Mouse (Mus musculus) forebrain, embryonic 11.5 days (tissue): ENCODE data around the gene Cacng4. TPM values are rescaled to one million over a fixed set of nuclear protein-coding genes. Genes with fewer than 3 reads are reported as not detected.

ENCODE experiments used
- ATAC-seq: fragments of 200-750 bp; cut with Nextera tagmentation; replicated peaks from 2 replicates; pipeline ENCODE4 v1.8.0; 2017; ENCODE audit warnings: moderate TSS enrichment; ENCODE audit not compliant: low FRiP score
- DNase-seq: peaks from one replicate; pipeline ENCODE4 v3.0.0-alpha.2; 2017; ENCODE audit warnings: low spot score
- H3K27ac ChIP-seq: fragments of 300-500 bp; sonication (generic); 2 replicates; pipeline ENCODE4 v1.5.1; 2014; ENCODE audit warnings: low read depth, low read length
- H3K27me3 ChIP-seq: fragments of 300-500 bp; sonication (generic); 2 replicates; pipeline ENCODE4 v1.6.1; 2014; ENCODE audit warnings: mild to moderate bottlenecking, low read length, mixed read lengths; ENCODE audit not compliant: control insufficient read depth, insufficient read depth
- H3K36me3 ChIP-seq: fragments of 300-500 bp; sonication (generic); 2 replicates; pipeline ENCODE4 v1.6.1; 2014; ENCODE audit warnings: mild to moderate bottlenecking, low read length, moderate library complexity, mixed read lengths; ENCODE audit not compliant: control insufficient read depth, insufficient read depth
- H3K4me1 ChIP-seq: fragments of 300-500 bp; sonication (generic); replicated peaks from 2 replicates; pipeline ENCODE4 v1.6.1; 2014; ENCODE audit warnings: low read length, mixed read lengths; ENCODE audit not compliant: control insufficient read depth, insufficient read depth
- H3K4me2 ChIP-seq: fragments of 300-500 bp; sonication (generic); 2 replicates; pipeline ENCODE4 v1.6.1; 2014; ENCODE audit warnings: low read depth, mild to moderate bottlenecking, low read length, moderate library complexity, mixed read lengths; ENCODE audit not compliant: severe bottlenecking
- H3K4me3 ChIP-seq: fragments of 300-500 bp; sonication (generic); 2 replicates; pipeline ENCODE4 v1.5.1; 2014; ENCODE audit warnings: low read depth, low read length
- H3K9ac ChIP-seq: fragments of 300-500 bp; sonication (generic); 2 replicates; pipeline ENCODE4 v1.6.1; 2014; ENCODE audit warnings: low read length
- H3K9me3 ChIP-seq: fragments of 300-500 bp; sonication (generic); 2 replicates; pipeline ENCODE4 v1.6.1; 2016; ENCODE audit warnings: low read length, mixed read lengths; ENCODE audit not compliant: control insufficient read depth
- WGBS: fragments of 180-500 bp; shearing (Covaris S2); extraction: QIAGEN DNeasy Blood & Tissue Kit; methylation state at CpG from one replicate; pipeline ENCODE4 v1.1.7; 2014; 5-methylcytosine and 5-hydroxymethylcytosine counted together
- polyA plus RNA-seq: library from polyadenylated mRNA; unstranded; fragments of >200 nt; fragmentation: Nextera tagmentation; extraction: Ambion mirVana; gene quantifications from 2 replicates; pipeline ENCODE4 v1.2.1, GENCODE M21; 2014

The Cacng4 gene
- 19.1 and 25.1 TPM in 2 replicates for polyA plus RNA-seq

DNA sequence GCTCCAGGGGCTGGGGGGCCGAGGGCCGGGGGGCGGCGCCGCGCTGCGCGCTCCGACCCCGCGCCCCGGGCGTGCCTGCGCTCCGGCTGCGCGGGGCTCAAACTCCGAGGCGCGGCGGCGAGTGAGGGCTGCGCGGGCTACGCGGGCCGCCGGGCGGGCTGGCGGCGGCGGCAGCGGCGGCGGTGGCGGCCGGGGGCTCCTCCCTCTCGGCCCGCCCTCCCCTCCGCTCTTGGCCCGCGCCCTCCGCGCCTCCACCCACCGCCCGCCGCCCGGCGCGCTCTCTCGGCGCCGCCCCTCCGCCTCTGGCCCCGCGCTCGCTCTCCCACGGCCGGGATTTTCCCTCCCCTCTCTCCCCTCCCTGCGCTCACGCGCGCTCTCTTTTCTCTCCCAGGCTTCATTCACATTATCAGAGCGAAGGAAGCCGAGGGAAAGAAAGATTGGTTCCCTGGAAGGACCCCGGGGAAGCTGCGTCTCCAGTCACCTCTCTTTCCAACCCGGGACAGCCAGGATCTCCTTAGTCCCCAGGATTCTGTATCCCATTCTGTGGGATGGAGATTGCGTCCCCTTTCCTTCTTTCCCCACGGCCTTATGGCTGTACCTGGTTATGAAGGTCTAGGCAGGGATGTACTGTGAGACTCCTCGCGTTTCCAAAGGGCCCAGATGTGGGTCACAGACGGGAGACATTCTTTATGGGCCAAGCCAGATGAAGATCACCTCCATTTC, at the start of gene Cacng4:
Gene Cacng4 (minus strand): TSS at position 11 of the 723 bp plus-strand sequence.
- Histone ChIP-seq H3K9ac (peak within 1 kb of the TSS; percentile 86), H3K4me2 (peak within 1 kb of the TSS; percentile 91), H3K27ac (peak within 1 kb of the TSS; percentile 77), H3K9me3 (no peaks in the 10 kb centered on the region), H3K4me1 (peaks cover 19% of the 10 kb centered on the region), H3K27me3 (no peaks in the 10 kb centered on the region; the same call in 1 of the 2 replicates), H3K4me3 (peak within 1 kb of the TSS; percentile 81), H3K36me3 (no peaks in the 10 kb centered on the region; the same call in 1 of the 2 replicates)
- DNase-seq: peak; percentile 82
- ATAC-seq: peak; percentile 56
- under 1% methylated on average over 29 of the region's 73 CpGs for WGBS

DNA sequence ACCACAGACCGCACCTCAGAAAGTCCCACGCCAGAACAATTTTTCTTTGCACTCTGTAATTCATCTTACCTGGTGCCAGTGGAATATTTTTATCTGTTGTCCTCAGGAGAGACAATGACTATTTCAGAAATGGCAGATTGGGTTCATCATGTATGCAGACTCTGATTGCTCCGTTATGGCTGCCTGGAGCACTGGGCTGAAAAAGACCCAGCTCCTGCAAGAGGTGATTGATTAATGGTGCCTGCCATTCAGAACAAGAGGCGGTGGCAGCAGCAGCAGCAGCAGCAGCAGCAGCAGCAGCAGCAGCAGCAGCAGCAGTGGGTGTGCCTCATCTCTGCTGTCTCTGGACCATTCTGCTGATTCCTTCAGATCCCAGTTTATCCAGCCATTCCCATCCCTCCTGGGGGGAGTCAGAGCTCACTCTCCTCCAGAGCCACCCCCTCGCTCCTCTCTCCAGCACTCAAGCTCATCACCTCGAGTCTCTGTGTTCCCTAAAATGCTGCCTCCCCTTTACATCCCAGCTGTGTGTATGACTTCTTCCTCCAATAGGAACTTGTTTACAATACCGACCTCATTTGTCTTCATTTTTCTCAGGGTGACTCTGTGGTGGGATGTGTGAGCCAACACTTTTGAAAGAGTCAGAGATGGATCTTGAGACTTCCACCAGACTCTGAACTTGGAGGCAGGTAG, 39.1 kb upstream of the Cacng4 start:
- H3K4me3 ChIP-seq: no peak overlapping the region
- no peak for ATAC-seq

DNA sequence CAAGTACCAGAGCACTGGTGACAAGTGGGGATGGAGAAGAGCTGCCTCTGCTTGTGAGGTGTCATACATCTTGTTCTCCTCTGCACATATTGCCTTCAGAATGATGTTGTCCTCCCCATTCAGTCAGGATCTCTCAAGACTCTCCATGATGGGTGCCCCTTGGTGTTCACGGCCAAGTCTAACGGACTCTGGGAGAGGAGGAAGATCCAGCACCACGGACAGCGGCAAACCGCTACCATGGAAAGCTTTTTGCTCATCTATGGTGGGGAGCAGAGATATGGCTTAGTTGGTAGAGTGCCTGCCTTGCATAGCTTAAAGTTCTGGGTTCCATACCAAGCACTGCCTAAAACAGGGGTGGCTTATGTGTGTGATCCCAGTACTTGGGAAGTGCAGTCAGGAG, 22.8 kb upstream of the Cacng4 start:
- Histone ChIP-seq H3K4me3 (no peak overlapping the region), H3K9ac (no peak overlapping the region), H3K9me3 (no peaks in the 10 kb centered on the region), H3K27ac (no peak overlapping the region), H3K4me1 (peaks cover 3% of the 10 kb centered on the region; the same call in 1 of the 2 replicates), H3K4me2 (no peak overlapping the region), H3K27me3 (no peaks in the 10 kb centered on the region; the same call in 1 of the 2 replicates), H3K36me3 (no peaks in the 10 kb centered on the region)
- DNase-seq (peak; percentile 71), ATAC-seq (no peak)
- 49% methylated on average over 5 of the region's 5 CpGs for WGBS

More for the DNA sequence above, 39.1 kb upstream of the Cacng4 start:
- H3K27me3 ChIP-seq: no peaks in the 10 kb centered on the region
- H3K36me3 ChIP-seq: no peaks in the 10 kb centered on the region
- H3K4me2 ChIP-seq: no peak overlapping the region
- 73% methylated on average over 7 of the region's 7 CpGs for WGBS
- no peak for DNase-seq
- no peak overlapping the region for H3K9ac ChIP-seq
- no peak overlapping the region for H3K27ac ChIP-seq
- H3K4me1 ChIP-seq: no peaks in the 10 kb centered on the region
- no peaks in the 10 kb centered on the region for H3K9me3 ChIP-seq

DNA sequence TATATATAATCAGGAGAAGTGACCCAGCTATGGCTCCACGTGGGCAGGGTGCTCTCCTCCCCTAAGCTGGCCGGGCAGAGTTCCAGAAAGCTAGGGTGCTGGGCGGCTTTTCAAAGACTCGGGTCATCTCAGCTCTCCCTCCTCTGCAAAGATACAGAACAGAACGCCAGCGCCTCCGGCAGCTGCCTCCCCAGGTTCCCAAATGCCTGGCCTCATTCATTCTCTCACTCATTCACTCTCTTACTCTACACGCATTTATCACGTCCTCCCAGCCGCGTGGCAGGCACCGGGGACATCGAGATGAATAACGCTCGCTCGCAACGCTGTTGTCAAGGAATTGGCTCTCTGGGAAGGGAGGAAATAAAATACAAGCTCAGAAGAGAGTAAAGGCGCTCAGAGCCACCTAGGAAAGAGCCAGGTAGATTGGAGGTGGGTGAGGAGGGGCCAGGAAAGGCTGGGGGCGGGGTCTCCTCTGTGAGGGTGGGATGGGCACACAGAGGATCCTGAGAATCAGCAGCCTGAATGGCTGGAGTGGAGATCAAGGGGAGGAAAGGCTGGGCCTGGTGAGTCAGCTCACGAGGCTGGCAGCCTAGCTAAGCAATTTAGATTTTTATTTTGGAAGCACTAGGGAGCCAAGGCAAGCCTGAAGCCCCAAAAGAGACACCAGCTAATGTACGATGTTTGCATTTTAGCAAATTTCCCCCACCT, 18.7 kb upstream of the Cacng4 start:
- Histone ChIP-seq H3K36me3 (no peaks in the 10 kb centered on the region), H3K27me3 (no peaks in the 10 kb centered on the region; the same call in 1 of the 2 replicates), H3K9me3 (no peaks in the 10 kb centered on the region), H3K4me2 (no peak overlapping the region), H3K4me3 (no peak overlapping the region), H3K27ac (no peak overlapping the region), H3K4me1 (peaks cover 3% of the 10 kb centered on the region; the same call in 1 of the 2 replicates), H3K9ac (no peak overlapping the region)
- DNase-seq (no peak), ATAC-seq (no peak)
- WGBS: 37% methylated on average over 21 of the region's 21 CpGs

DNA sequence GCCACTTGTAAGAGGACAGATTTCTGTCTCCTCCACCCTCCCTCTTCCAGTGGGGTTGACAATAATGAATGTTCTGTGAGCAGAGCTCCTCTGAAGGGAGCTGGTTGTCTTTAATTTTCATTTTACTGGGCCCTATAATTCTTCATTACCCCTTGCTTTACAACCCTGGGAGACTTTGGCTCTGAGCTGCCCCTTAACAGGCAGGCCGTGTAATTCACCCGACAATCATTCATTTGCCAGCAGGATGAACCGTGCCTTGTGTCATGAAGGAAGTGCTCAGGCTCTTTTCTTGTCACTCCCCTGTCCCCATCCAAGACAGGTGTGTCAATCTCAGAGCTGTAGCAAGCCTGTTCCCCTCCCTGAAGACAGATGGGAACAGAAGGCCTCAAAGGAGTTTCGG, 18.1 kb upstream of the Cacng4 start:
- H3K9ac ChIP-seq: no peak overlapping the region
- ATAC-seq (no peak), DNase-seq (no peak)
- no peak overlapping the region for H3K4me2 ChIP-seq
- H3K27me3 ChIP-seq: no peaks in the 10 kb centered on the region; the same call in 1 of the 2 replicates
- H3K9me3 ChIP-seq: no peaks in the 10 kb centered on the region
- H3K4me3 ChIP-seq: no peak overlapping the region
- WGBS: 54% methylated on average over 4 of the region's 4 CpGs
- H3K4me1 ChIP-seq: peaks cover 3% of the 10 kb centered on the region; the same call in 1 of the 2 replicates
- H3K36me3 ChIP-seq: no peaks in the 10 kb centered on the region
- no peak overlapping the region for H3K27ac ChIP-seq

- Histone ChIP-seq H3K27ac (no peak overlapping the region), H3K36me3 (no peaks in the 10 kb centered on the region), H3K4me3 (no peak overlapping the region), H3K9me3 (no peaks in the 10 kb centered on the region), H3K4me1 (peaks cover 3% of the 10 kb centered on the region; the same call in 1 of the 2 replicates), H3K4me2 (no peak overlapping the region), H3K9ac (no peak overlapping the region), H3K27me3 (no peaks in the 10 kb centered on the region; the same call in 1 of the 2 replicates)
- 74% methylated on average over 8 of the region's 8 CpGs for WGBS
- ATAC-seq (no peak), DNase-seq (peak; percentile 67)
Observed at GRCm38 (mm10) chr11:107808508-107808907, 14.2 kb upstream of the Cacng4 start.

- Histone ChIP-seq H3K27me3 (no peaks in the 10 kb centered on the region), H3K9me3 (no peaks in the 10 kb centered on the region), H3K27ac (no peak overlapping the region), H3K36me3 (no peaks in the 10 kb centered on the region), H3K9ac (no peak overlapping the region), H3K4me1 (no peaks in the 10 kb centered on the region), H3K4me3 (no peak overlapping the region), H3K4me2 (no peak overlapping the region)
- 81% methylated on average over 1 of the region's 1 CpGs for WGBS
- ATAC-seq (no peak), DNase-seq (no peak)
Observed at GRCm38 (mm10) chr11:107806058-107806457, 11.7 kb upstream of the Cacng4 start.

- ATAC-seq: no peak
- no peaks in the 10 kb centered on the region for H3K9me3 ChIP-seq
- no peaks in the 10 kb centered on the region for H3K36me3 ChIP-seq
- H3K4me2 ChIP-seq: no peak overlapping the region
- H3K27me3 ChIP-seq: no peaks in the 10 kb centered on the region; the same call in 1 of the 2 replicates
- DNase-seq: no peak
- H3K27ac ChIP-seq: no peak overlapping the region
- WGBS: 89% methylated on average over 3 of the region's 3 CpGs
- no peak overlapping the region for H3K9ac ChIP-seq
- H3K4me1 ChIP-seq: 0 out of 2 replicates have a peak, but pooled peaks cover 3% of the 10 kb centered on the region
- no peak overlapping the region for H3K4me3 ChIP-seq
Observed at GRCm38 (mm10) chr11:107801946-107802345, 7.6 kb upstream of the Cacng4 start.
